Mouse (Mus musculus): ENCODE results near the gene Gm14862.

DNA sequence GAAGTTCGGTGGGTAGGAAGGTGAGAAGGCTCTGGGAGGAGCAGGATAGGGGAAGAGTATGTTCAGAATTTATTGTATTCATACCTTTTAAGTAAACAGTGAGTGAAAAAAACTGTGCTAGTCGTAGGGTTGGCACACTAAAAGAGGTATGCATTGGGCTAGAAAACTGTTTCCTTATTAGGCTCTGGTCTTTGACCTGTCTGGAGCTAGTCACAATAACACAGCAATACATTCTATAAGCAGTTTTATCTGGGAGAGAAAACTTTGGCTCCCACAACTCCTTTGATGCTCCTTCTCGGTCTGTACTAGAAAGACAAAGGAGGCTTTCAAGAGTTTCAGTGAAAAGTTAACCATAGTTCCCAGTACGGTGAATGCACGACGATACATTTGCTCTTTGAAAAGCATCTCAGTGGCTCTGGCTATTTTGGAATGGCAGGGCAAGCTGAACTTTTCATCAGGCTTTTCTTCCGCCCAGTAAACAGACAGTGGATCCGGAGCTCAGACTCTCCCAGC is 15.3 kb upstream of the Gm14862 start:
- TF ChIP-seq POLR2A (IDR thresholded peaks at IDR 0.05; ENCODE audit: insufficient read depth, low read depth, low read length) (no peak), CTCF (IDR thresholded peaks at IDR 0.05; ENCODE audit: insufficient read depth, low read depth, low read length) (no peak)

Measured in olfactory bulb, adult 2 months (tissue).